Mouse (Mus musculus): ENCODE measurements at regions not wholly inside any gene's neighbourhood (a gene's known extent, or its start where the extent isn't known, plus 50 kb on each side); places are given as distances from the start of the nearest gene placed in this dataset.
"Not testable (repeated sequence)": the region's sequence is repeated elsewhere in the genome, so short reads cannot be mapped to it uniquely, and the experiment has no call there.

GRCm38 (mm10) chr8:20436956-20437355 is 73.9 kb upstream of the Gm15319 start:
- H3K27me3 ChIP-seq (ENCODE audit: control insufficient read depth, insufficient read depth, low read depth, low read length); ATAC-seq (ENCODE audit: low read depth); H3K36me3 ChIP-seq (ENCODE audit: control insufficient read depth, insufficient read depth); H3K4me3 ChIP-seq (ENCODE audit: low read depth, low read length); H3K4me1 ChIP-seq (ENCODE audit: control insufficient read depth, low read depth, low read length); H3K9ac ChIP-seq (ENCODE audit: low read depth, low read length); H3K4me2 ChIP-seq (ENCODE audit: low read depth, low read length); H3K27ac ChIP-seq (ENCODE audit: low read length); H3K9me3 ChIP-seq (replicated peaks; ENCODE audit: control insufficient read depth, low read length): not testable (repeated sequence)
- 50% methylated on average over 4 of the region's 4 CpGs for WGBS (ENCODE audit: insufficient replicate concordance)

GRCm38 (mm10) chr8:20433236-20433635 is 70.2 kb upstream of the Gm15319 start:
- ATAC-seq (ENCODE audit: low read depth): not testable (repeated sequence)

GRCm38 (mm10) chr8:20429469-20429868 is 66.5 kb upstream of the Gm15319 start:
- H3K27ac ChIP-seq (ENCODE audit: low read length); H3K9me3 ChIP-seq (replicated peaks; ENCODE audit: control insufficient read depth, low read length); H3K4me2 ChIP-seq (ENCODE audit: low read depth, low read length); H3K9ac ChIP-seq (ENCODE audit: low read depth, low read length); H3K27me3 ChIP-seq (ENCODE audit: control insufficient read depth, insufficient read depth, low read depth, low read length); H3K4me3 ChIP-seq (ENCODE audit: low read depth, low read length); ATAC-seq (ENCODE audit: low read depth); H3K4me1 ChIP-seq (ENCODE audit: control insufficient read depth, low read depth, low read length); H3K36me3 ChIP-seq (ENCODE audit: control insufficient read depth, insufficient read depth): not testable (repeated sequence)
- WGBS (ENCODE audit: insufficient replicate concordance): 76% methylated on average over 2 of the region's 4 CpGs

More at GRCm38 (mm10) chr8:20433236-20433635, 70.2 kb upstream of the Gm15319 start:
- H3K4me1 ChIP-seq (ENCODE audit: control insufficient read depth, low read depth, low read length); H3K9ac ChIP-seq (ENCODE audit: low read depth, low read length); H3K27me3 ChIP-seq (ENCODE audit: control insufficient read depth, insufficient read depth, low read depth, low read length); H3K36me3 ChIP-seq (ENCODE audit: control insufficient read depth, insufficient read depth); H3K4me2 ChIP-seq (ENCODE audit: low read depth, low read length); H3K9me3 ChIP-seq (replicated peaks; ENCODE audit: control insufficient read depth, low read length); H3K4me3 ChIP-seq (ENCODE audit: low read depth, low read length); H3K27ac ChIP-seq (ENCODE audit: low read length): not testable (repeated sequence)

GRCm38 (mm10) chr8:20424903-20425222 is 61.9 kb upstream of the Gm15319 start:
- not testable (repeated sequence) for H3K27me3 ChIP-seq (ENCODE audit: control insufficient read depth, insufficient read depth, low read depth, low read length); H3K9ac ChIP-seq (ENCODE audit: low read depth, low read length); H3K27ac ChIP-seq (ENCODE audit: low read length); H3K9me3 ChIP-seq (replicated peaks; ENCODE audit: control insufficient read depth, low read length); H3K36me3 ChIP-seq (ENCODE audit: control insufficient read depth, insufficient read depth); ATAC-seq (ENCODE audit: low read depth); H3K4me1 ChIP-seq (ENCODE audit: control insufficient read depth, low read depth, low read length); H3K4me2 ChIP-seq (ENCODE audit: low read depth, low read length)
- H3K4me3 ChIP-seq (ENCODE audit: low read depth, low read length): peak overlapping the region; percentile 64
- 21% methylated on average over 3 of the region's 3 CpGs for WGBS (ENCODE audit: insufficient replicate concordance)

- H3K27ac ChIP-seq (ENCODE audit: low read length); H3K9me3 ChIP-seq (replicated peaks; ENCODE audit: control insufficient read depth, low read length); H3K4me1 ChIP-seq (ENCODE audit: control insufficient read depth, low read depth, low read length); H3K27me3 ChIP-seq (ENCODE audit: control insufficient read depth, insufficient read depth, low read depth, low read length); H3K36me3 ChIP-seq (ENCODE audit: control insufficient read depth, insufficient read depth): not testable (repeated sequence)
- peak overlapping the region; percentile 65 for H3K9ac ChIP-seq (ENCODE audit: low read depth, low read length)
- ATAC-seq (ENCODE audit: low read depth): peak; percentile 99
- WGBS (ENCODE audit: insufficient replicate concordance): 1% methylated on average over 62 of the region's 72 CpGs
- H3K4me3 ChIP-seq (ENCODE audit: low read depth, low read length): peak overlapping the region; percentile 64
- peak overlapping the region; percentile 46 for H3K4me2 ChIP-seq (ENCODE audit: low read depth, low read length)
Observed at GRCm38 (mm10) chr8:20424104-20424902, 61.3 kb upstream of the Gm15319 start.

- H3K4me2 ChIP-seq (ENCODE audit: low read depth, low read length); ATAC-seq (ENCODE audit: low read depth); H3K4me1 ChIP-seq (ENCODE audit: control insufficient read depth, low read depth, low read length); H3K4me3 ChIP-seq (ENCODE audit: low read depth, low read length); H3K9me3 ChIP-seq (replicated peaks; ENCODE audit: control insufficient read depth, low read length); H3K36me3 ChIP-seq (ENCODE audit: control insufficient read depth, insufficient read depth); H3K27me3 ChIP-seq (ENCODE audit: control insufficient read depth, insufficient read depth, low read depth, low read length); H3K9ac ChIP-seq (ENCODE audit: low read depth, low read length); H3K27ac ChIP-seq (ENCODE audit: low read length): not testable (repeated sequence)
Observed at GRCm38 (mm10) chr8:20420807-20421206, 57.8 kb upstream of the Gm15319 start.
